Mouse (Mus musculus) liver, embryonic 14.5 days (tissue): ENCODE measurements around the gene Tas2r126. TPM values are rescaled to one million over a fixed set of nuclear protein-coding genes. Genes with fewer than 3 reads are reported as not detected.

Experiments used
- ATAC-seq: fragments of 200-750 bp; cut with Nextera tagmentation; 2 replicates; pipeline ENCODE4 v1.8.0; 2017; ENCODE audit warnings: moderate number of reproducible peaks, mild to moderate bottlenecking, moderate library complexity; ENCODE audit not compliant: insufficient read depth
- DNase-seq, 3 experiments: peaks; one replicate each; pipeline ENCODE4 v3.0.0-alpha.2; 2012 to 2013; ENCODE audit warnings: low read depth in 3 of 3, low spot score in 3 of 3
- H3K27ac ChIP-seq: fragments of 300-500 bp; sonication (generic); 2 replicates; pipeline ENCODE4 v1.5.1; 2014; ENCODE audit warnings: moderate library complexity, mild to moderate bottlenecking, control low read depth, inconsistent platforms
- H3K27me3 ChIP-seq: fragments of 300-500 bp; sonication (generic); 2 replicates; pipeline ENCODE4 v1.6.1; 2014; ENCODE audit warnings: mild to moderate bottlenecking, low read length, moderate library complexity; ENCODE audit not compliant: control insufficient read depth, insufficient read depth
- H3K36me3 ChIP-seq: fragments of 300-500 bp; sonication (generic); replicated peaks from 2 replicates; pipeline ENCODE4 v1.6.1; 2014; ENCODE audit warnings: low read depth; ENCODE audit not compliant: control insufficient read depth, insufficient read depth
- H3K4me1 ChIP-seq, 2 experiments: fragments of 200-500 bp in 1 of 2; fragments of 300-500 bp in 1 of 2; sonication (generic) in 1 of 2; replicated peaks; 2 replicates each; pipeline ENCODE4 v1.6.1; 2012 to 2014; ENCODE audit warnings: antibody characterized with exemption in 1 of 2, inconsistent platforms in 1 of 2, low read length in 1 of 2; ENCODE audit not compliant: control insufficient read depth in 2 of 2, insufficient read depth in 2 of 2
- H3K4me2 ChIP-seq: fragments of 300-500 bp; sonication (generic); 2 replicates; pipeline ENCODE4 v1.6.1; 2014; ENCODE audit warnings: low read depth, mild to moderate bottlenecking, control low read depth, moderate library complexity
- H3K4me3 ChIP-seq, 2 experiments: fragments of 200-500 bp in 1 of 2; fragments of 300-500 bp in 1 of 2; sonication (generic) in 1 of 2; 2 replicates each; pipeline ENCODE4 v1.5.1; 2012 to 2014; ENCODE audit warnings: low read depth in 2 of 2, low read length in 2 of 2, mild to moderate bottlenecking in 2 of 2, control low read depth in 1 of 2, inconsistent platforms in 1 of 2, moderate library complexity in 1 of 2; ENCODE audit not compliant: insufficient read depth in 1 of 2
- H3K9ac ChIP-seq: fragments of 300-500 bp; sonication (generic); replicated peaks from 2 replicates; pipeline ENCODE4 v1.6.1; 2014; ENCODE audit warnings: mild to moderate bottlenecking, control low read depth, moderate library complexity
- H3K9me3 ChIP-seq: fragments of 300-500 bp; sonication (generic); 2 replicates; pipeline ENCODE4 v1.6.1; 2016; ENCODE audit warnings: low read length, mixed read lengths; ENCODE audit not compliant: control insufficient read depth
- CTCF ChIP-seq: IDR thresholded peaks from 2 replicates; pipeline ENCODE4 v1.5.1; 2016; ENCODE audit warnings: antibody characterized with exemption, low read depth, control low read depth
- EP300 ChIP-seq: IDR thresholded peaks from 2 replicates; pipeline ENCODE4 v1.6.1; 2016; ENCODE audit warnings: antibody characterized with exemption, low read depth
- WGBS: fragments of 180-500 bp; shearing (Covaris S2); extraction: QIAGEN DNeasy Blood & Tissue Kit; methylation state at CpG from one replicate; pipeline ENCODE4 v1.1.7; 2014; ENCODE audit not compliant: insufficient replicate concordance; 5-methylcytosine and 5-hydroxymethylcytosine counted together
- polyA plus RNA-seq, 2 experiments: library from polyadenylated mRNA; depleted of rRNA in 1 of 2; stranded (reverse) in 1 of 2; unstranded in 1 of 2; fragments of >200 nt; fragmentation: Nextera tagmentation in 1 of 2; extraction: Ambion mirVana in 1 of 2; gene quantifications; 2 replicates each; pipeline versions ENCODE4 v1.2.1 to v1.2.3; 2012 to 2014

Gene Tas2r126
- polyA plus RNA-seq, 2 experiments: not detected

DNA sequence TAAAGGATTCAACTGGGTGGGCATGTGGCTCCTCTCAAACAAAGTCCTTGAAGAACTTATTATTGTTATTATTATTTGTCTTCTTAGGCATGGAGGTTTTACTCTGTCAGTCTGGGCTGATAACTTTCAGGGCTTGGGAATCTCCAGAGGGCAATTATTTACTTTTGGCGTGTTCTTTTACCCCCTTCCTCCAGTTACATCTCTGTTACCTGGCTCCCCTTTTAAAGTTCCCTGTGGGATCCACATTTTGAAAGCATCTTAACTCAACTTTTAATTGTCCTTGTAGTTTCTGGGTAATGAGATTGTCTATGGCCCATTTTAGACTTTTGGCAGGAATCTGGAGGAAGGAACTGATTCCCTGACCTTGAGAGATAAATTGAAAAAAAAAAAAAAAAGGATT is 41.9 kb downstream of the Tas2r126 start, which contains the start of gene Olfr457:
Olfr457 (minus strand) TSS at position 101 of the 400 bp plus-strand sequence.
- Histone ChIP-seq H3K36me3 (no peaks in the 10 kb centered on the region), H3K9ac (no peak within 1 kb of the TSS), H3K27me3 (no peaks in the 10 kb centered on the region), H3K4me2 (no peak within 1 kb of the TSS), H3K4me1 (no peaks in the 10 kb centered on the region), H3K27ac (no peak within 1 kb of the TSS), H3K4me3 (no peak within 1 kb of the TSS), H3K9me3 (no peaks in the 10 kb centered on the region)
- TF ChIP-seq EP300 (no peak), CTCF (no peak)
- DNase-seq: no peak
- 62% methylated on average over 1 of the region's 1 CpGs for WGBS
- no peak for ATAC-seq

DNA sequence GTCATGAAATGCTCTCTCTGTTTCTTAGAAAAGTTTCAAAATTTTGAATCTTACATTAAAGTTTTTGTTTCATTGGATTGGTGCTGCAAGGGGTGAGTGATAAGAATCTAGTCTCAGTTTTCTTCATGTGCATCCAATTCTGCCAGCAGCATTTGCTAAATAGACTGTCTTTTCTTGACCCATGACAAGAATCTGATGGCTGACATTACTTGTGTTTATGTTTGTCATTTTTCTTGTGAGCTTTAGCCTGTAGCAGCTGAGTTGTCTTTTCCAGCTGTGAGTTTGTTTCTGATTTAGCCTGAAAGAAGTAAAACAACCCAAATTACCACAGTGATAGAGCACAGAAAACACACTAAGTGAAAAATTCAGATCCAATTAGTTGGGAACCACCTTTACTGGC is 50.3 kb downstream of the Tas2r126 start:
- Histone ChIP-seq H3K9me3 (no peaks in the 10 kb centered on the region), H3K27ac (no peak overlapping the region), H3K36me3 (no peaks in the 10 kb centered on the region), H3K9ac (no peak overlapping the region), H3K4me3 (no peak overlapping the region), H3K4me2 (no peak overlapping the region), H3K4me1 (no peaks in the 10 kb centered on the region), H3K27me3 (no peaks in the 10 kb centered on the region)
- no peak for DNase-seq
- no peak for ATAC-seq
- TF ChIP-seq CTCF: no peak

Other genes starting within 250 kb of the Tas2r126 start
- gene Tas2r144, start 219.2 kb upstream of the Tas2r126 start, polyA plus RNA-seq (2012; rRNA removed): not detected in 2 replicates
- gene Tas2r144, start 219.2 kb upstream of the Tas2r126 start, polyA plus RNA-seq (2014; fragmentation: Nextera tagmentation; extraction: Ambion mirVana): not detected in 2 replicates
- 4.0 and 4.7 TPM in 2 replicates for gene Gstk1, start 188.6 kb upstream of the Tas2r126 start, polyA plus RNA-seq (2012; rRNA removed)
- gene Gstk1, start 188.6 kb upstream of the Tas2r126 start, polyA plus RNA-seq (2014; fragmentation: Nextera tagmentation; extraction: Ambion mirVana): 5.6 and 6.3 TPM in 2 replicates
- gene Tmem139, start 172.6 kb upstream of the Tas2r126 start, polyA plus RNA-seq (2012; rRNA removed): 0.02 and 0.03 TPM in 2 replicates
- gene Tmem139, start 172.6 kb upstream of the Tas2r126 start, polyA plus RNA-seq (2014; fragmentation: Nextera tagmentation; extraction: Ambion mirVana): not detected in 2 replicates
- 26.1 and 27.0 TPM in 2 replicates for gene Casp2, start 169.6 kb upstream of the Tas2r126 start, polyA plus RNA-seq (2012; rRNA removed)
- gene Casp2, start 169.6 kb upstream of the Tas2r126 start, polyA plus RNA-seq (2014; fragmentation: Nextera tagmentation; extraction: Ambion mirVana): 21.9 and 25.0 TPM in 2 replicates
- 0.17 and 0.30 TPM in 2 replicates for gene Clcn1, start 147.8 kb upstream of the Tas2r126 start, polyA plus RNA-seq (2012; rRNA removed)
- gene Clcn1, start 147.8 kb upstream of the Tas2r126 start, polyA plus RNA-seq (2014; fragmentation: Nextera tagmentation; extraction: Ambion mirVana): 0.05 TPM in 1 of 2 replicates, not detected in the other
- gene Fam131b, start 109.9 kb upstream of the Tas2r126 start, polyA plus RNA-seq (2012; rRNA removed): 0.08 TPM in 2 replicates
- gene Fam131b, start 109.9 kb upstream of the Tas2r126 start, polyA plus RNA-seq (2014; fragmentation: Nextera tagmentation; extraction: Ambion mirVana): 0.06 TPM in 1 of 2 replicates, not detected in the other
- 26.7 and 27.7 TPM in 2 replicates for gene Zyx, start 84.9 kb upstream of the Tas2r126 start, polyA plus RNA-seq (2012; rRNA removed)
- 30.2 and 36.5 TPM in 2 replicates for gene Zyx, start 84.9 kb upstream of the Tas2r126 start, polyA plus RNA-seq (2014; fragmentation: Nextera tagmentation; extraction: Ambion mirVana)
- 3.5 and 4.0 TPM in 2 replicates for gene Epha1, start 61.3 kb upstream of the Tas2r126 start, polyA plus RNA-seq (2012; rRNA removed)
- gene Epha1, start 61.3 kb upstream of the Tas2r126 start, polyA plus RNA-seq (2014; fragmentation: Nextera tagmentation; extraction: Ambion mirVana): 1.4 and 1.7 TPM in 2 replicates
- not detected in 2 replicates for gene Tas2r143, start 34.3 kb upstream of the Tas2r126 start, polyA plus RNA-seq (2012; rRNA removed)
- not detected in 2 replicates for gene Tas2r143, start 34.3 kb upstream of the Tas2r126 start, polyA plus RNA-seq (2014; fragmentation: Nextera tagmentation; extraction: Ambion mirVana)
- not detected in 2 replicates for gene Tas2r135, start 29.1 kb upstream of the Tas2r126 start, polyA plus RNA-seq (2012; rRNA removed)
- not detected in 2 replicates for gene Tas2r135, start 29.1 kb upstream of the Tas2r126 start, polyA plus RNA-seq (2014; fragmentation: Nextera tagmentation; extraction: Ambion mirVana)
- not detected in 2 replicates for gene Olfr458, start 30.7 kb downstream of the Tas2r126 start, polyA plus RNA-seq (2012; rRNA removed)
- not detected in 2 replicates for gene Olfr458, start 30.7 kb downstream of the Tas2r126 start, polyA plus RNA-seq (2014; fragmentation: Nextera tagmentation; extraction: Ambion mirVana)
- gene Olfr457, start 41.8 kb downstream of the Tas2r126 start, polyA plus RNA-seq (2012; rRNA removed): not detected in 2 replicates
- not detected in 2 replicates for gene Olfr457, start 41.8 kb downstream of the Tas2r126 start, polyA plus RNA-seq (2014; fragmentation: Nextera tagmentation; extraction: Ambion mirVana)
- not detected in 2 replicates for gene Olfr456, start 52.7 kb downstream of the Tas2r126 start, polyA plus RNA-seq (2012; rRNA removed)
- not detected in 2 replicates for gene Olfr456, start 52.7 kb downstream of the Tas2r126 start, polyA plus RNA-seq (2014; fragmentation: Nextera tagmentation; extraction: Ambion mirVana)
- gene Olfr455, start 113.1 kb downstream of the Tas2r126 start, polyA plus RNA-seq (2012; rRNA removed): not detected in 2 replicates
- gene Olfr455, start 113.1 kb downstream of the Tas2r126 start, polyA plus RNA-seq (2014; fragmentation: Nextera tagmentation; extraction: Ambion mirVana): not detected in 2 replicates
- not detected in 2 replicates for gene Tcaf3, start 163.2 kb downstream of the Tas2r126 start, polyA plus RNA-seq (2012; rRNA removed)
- gene Tcaf3, start 163.2 kb downstream of the Tas2r126 start, polyA plus RNA-seq (2014; fragmentation: Nextera tagmentation; extraction: Ambion mirVana): not detected in 2 replicates
- gene Tcaf2, start 210.7 kb downstream of the Tas2r126 start, polyA plus RNA-seq (2012; rRNA removed): 0.07 and 0.12 TPM in 2 replicates
- gene Tcaf2, start 210.7 kb downstream of the Tas2r126 start, polyA plus RNA-seq (2014; fragmentation: Nextera tagmentation; extraction: Ambion mirVana): 0.04 and 0.06 TPM in 2 replicates